Mouse (Mus musculus): ENCODE data around the gene Got1. TPM values are rescaled to one million over a fixed set of nuclear protein-coding genes. Genes with fewer than 3 reads are reported as not detected.
A peak's percentile ranks its signal among the peaks of the same experiment; 100 is the strongest.

Gene Got1
- polyA plus RNA-seq (2015; fragmentation: Nextera tagmentation; extraction: Ambion mirVana), result 72.2 and 78.6 TPM in 2 replicates

DNA sequence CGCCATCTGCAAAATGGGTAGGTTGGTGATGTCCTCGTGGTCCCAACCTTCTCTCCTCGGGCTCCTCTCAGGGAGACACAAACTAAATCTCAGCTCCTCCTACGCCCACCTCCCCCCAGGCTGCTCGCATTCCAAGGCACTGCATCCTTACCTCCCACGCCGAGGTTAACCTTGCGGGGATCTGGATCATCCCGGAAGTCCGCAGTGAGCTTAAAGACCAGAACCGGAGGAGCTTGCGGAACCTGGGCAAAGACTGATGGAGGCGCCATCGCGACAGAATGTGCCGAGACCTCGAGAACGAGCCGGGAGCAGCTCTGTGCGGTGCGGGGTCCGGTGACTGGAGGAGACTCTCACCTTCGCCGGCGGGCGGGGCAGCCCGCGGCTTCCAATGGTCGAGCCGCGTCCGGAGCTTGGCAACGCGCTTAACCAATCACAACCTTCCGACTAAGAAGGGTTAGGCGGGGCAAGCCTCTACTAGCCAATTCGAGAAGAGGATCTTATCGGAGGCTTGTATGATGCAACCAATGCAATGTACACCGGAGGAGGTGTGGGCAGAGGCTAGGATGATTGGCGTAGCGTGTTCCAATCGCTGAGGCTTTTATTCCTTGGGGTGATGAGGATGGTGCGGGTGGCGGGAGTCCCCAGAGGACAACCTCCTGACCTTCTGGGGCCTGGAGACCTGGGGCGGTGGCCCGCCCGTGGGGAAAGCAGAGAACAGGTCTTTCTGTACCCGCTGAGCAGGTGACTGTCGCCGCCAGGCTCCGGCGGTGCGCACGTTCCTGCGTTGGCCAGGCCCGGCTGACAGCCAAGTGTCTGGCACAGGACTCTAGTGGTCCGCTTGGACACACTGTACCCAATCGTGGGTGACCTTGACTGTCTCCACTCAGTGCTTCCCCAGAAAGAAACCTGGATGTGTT, at the start of gene Got1:
Gene Got1 (minus strand): TSS at position 419 of the 917 bp plus-strand sequence.
- H3K36me3 ChIP-seq (ENCODE audit: control insufficient read depth, insufficient read depth), result no peaks in the 10 kb centered on the region
- peak within 1 kb of the TSS; percentile 62; the same call in 1 of the 2 replicates for H3K27ac ChIP-seq (ENCODE audit: low read length)
- ATAC-seq, result peak; percentile 100
- H3K27me3 ChIP-seq (replicated peaks; ENCODE audit: control insufficient read depth, insufficient read depth, low read length), result no peaks in the 10 kb centered on the region
- peak within 1 kb of the TSS; percentile 82 for H3K4me2 ChIP-seq (ENCODE audit: low read length)
- peak within 1 kb of the TSS; percentile 87 for H3K9ac ChIP-seq (replicated peaks; ENCODE audit: low read depth, low read length)
- H3K4me1 ChIP-seq (replicated peaks; ENCODE audit: control insufficient read depth, insufficient read depth, low read length), result peaks cover 34% of the 10 kb centered on the region
- H3K9me3 ChIP-seq (ENCODE audit: control insufficient read depth, low read length), result no peaks in the 10 kb centered on the region
- H3K4me3 ChIP-seq (replicated peaks; ENCODE audit: low read length), result peak within 1 kb of the TSS; percentile 74
- WGBS, result under 1% methylated on average over 58 of the region's 58 CpGs

DNA sequence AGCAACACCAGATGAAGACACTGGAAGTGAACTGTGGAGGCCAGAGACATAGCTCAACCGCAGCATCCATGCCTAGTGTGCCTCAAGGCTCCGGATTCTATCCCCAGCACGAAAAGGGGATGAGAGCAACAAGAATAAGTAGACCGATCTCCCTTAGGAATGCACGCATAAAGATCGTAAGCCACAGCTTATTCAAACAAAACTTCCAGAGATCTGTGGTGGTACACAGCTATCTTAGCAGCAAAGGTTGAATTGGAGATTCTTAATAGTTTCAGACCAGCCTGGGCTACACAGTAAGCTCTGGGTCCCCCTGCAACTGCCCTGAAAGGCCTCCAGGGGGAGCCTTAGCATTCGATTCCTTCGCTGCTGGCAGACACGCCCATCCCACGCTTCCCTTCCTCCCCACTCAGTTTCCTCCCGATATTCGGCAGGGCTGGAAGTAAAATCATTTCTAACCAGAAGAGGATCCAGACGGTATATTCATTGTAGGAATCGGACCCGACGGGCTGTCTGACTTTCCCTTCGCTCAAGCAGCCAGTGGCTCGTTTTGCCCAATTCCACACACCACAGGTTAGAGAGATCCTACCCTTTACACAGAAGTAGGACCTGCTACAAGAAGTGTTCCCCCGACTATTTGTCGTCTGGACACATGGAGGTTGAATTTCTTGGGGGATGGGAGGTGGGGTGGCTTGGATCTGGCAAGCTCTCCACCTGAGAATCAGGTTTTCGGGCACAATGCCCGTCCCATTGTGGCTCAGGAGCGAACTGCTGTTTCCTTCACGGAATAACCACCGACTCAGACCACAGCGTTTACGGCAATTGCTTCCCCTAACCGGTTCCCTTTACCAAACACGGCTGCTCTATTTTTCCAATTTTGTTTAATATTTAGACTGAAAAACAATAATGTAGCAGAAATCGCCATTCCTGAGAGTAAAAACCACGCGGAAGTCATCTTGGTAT, 46.7 kb upstream of the Got1 start:
- Histone ChIP-seq H3K4me3 (replicated peaks; ENCODE audit: low read length) (peak overlapping the region; percentile 49), H3K9me3 (ENCODE audit: control insufficient read depth, low read length) (no peaks in the 10 kb centered on the region), H3K27me3 (replicated peaks; ENCODE audit: control insufficient read depth, insufficient read depth, low read length) (peaks cover 14% of the 10 kb centered on the region), H3K27ac (ENCODE audit: low read length) (no peak overlapping the region), H3K4me1 (replicated peaks; ENCODE audit: control insufficient read depth, insufficient read depth, low read length) (peaks cover 4% of the 10 kb centered on the region; the same call in 1 of the 2 replicates), H3K36me3 (ENCODE audit: control insufficient read depth, insufficient read depth) (no peaks in the 10 kb centered on the region), H3K9ac (replicated peaks; ENCODE audit: low read depth, low read length) (peak overlapping the region; percentile 46), H3K4me2 (ENCODE audit: low read length) (peak overlapping the region; percentile 81)
- peak; percentile 94 for ATAC-seq
- WGBS, result 13% methylated on average over 32 of the region's 32 CpGs

DNA sequence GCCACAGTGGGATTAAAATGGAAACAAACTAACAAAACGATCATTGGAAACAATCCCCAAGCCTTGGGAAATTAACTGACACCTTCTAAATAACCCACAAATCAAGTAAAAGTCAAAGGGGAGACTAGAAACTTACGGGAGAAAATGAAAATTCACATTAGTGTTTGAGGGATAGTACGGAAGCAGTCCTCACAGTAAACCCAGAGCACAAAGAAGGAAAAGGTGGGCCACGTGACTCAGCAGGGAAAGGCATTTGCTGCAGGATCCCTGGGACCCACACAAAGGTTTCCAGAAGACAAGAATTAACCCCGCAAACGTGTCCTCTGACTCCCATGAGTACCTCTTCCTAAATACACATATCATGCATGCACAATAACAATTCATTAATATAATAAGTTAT, 44.7 kb upstream of the Got1 start:
- Histone ChIP-seq H3K4me1 (replicated peaks; ENCODE audit: control insufficient read depth, insufficient read depth, low read length) (peaks cover 4% of the 10 kb centered on the region; the same call in 1 of the 2 replicates), H3K27ac (ENCODE audit: low read length) (no peak overlapping the region), H3K9me3 (ENCODE audit: control insufficient read depth, low read length) (no peaks in the 10 kb centered on the region), H3K4me3 (replicated peaks; ENCODE audit: low read length) (no peak overlapping the region), H3K27me3 (replicated peaks; ENCODE audit: control insufficient read depth, insufficient read depth, low read length) (peaks cover 14% of the 10 kb centered on the region), H3K4me2 (ENCODE audit: low read length) (no peak overlapping the region), H3K9ac (replicated peaks; ENCODE audit: low read depth, low read length) (no peak overlapping the region), H3K36me3 (ENCODE audit: control insufficient read depth, insufficient read depth) (no peaks in the 10 kb centered on the region)
- WGBS, result 48% methylated on average over 6 of the region's 6 CpGs
- ATAC-seq, result no peak

DNA sequence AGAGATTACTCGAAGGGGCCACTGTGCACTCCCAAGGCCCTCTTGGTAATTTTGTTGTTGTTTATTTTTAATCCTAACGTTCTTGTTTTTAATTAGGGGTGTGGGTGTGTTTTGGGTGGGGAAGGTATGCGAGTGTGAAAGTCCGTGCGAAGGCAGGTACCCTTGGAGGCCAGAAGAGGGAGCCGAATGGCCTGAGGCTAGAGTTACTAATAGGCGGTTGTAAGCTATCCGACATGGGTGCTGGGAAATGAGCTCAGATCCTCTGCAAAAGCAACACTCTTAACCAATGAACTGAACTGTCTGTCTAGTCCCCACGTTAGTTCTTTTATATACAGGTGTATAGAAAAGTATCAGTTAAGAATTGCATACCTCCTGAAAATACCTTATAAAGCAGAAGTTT, 43.9 kb upstream of the Got1 start:
- H3K4me2 ChIP-seq (ENCODE audit: low read length), result no peak overlapping the region
- no peak overlapping the region for H3K9ac ChIP-seq (replicated peaks; ENCODE audit: low read depth, low read length)
- no peak for ATAC-seq
- no peaks in the 10 kb centered on the region for H3K9me3 ChIP-seq (ENCODE audit: control insufficient read depth, low read length)
- peaks cover 4% of the 10 kb centered on the region; the same call in 1 of the 2 replicates for H3K4me1 ChIP-seq (replicated peaks; ENCODE audit: control insufficient read depth, insufficient read depth, low read length)
- H3K27ac ChIP-seq (ENCODE audit: low read length), result no peak overlapping the region
- no peaks in the 10 kb centered on the region for H3K36me3 ChIP-seq (ENCODE audit: control insufficient read depth, insufficient read depth)
- no peak overlapping the region for H3K4me3 ChIP-seq (replicated peaks; ENCODE audit: low read length)
- peaks cover 13% of the 10 kb centered on the region for H3K27me3 ChIP-seq (replicated peaks; ENCODE audit: control insufficient read depth, insufficient read depth, low read length)
- WGBS, result 50% methylated on average over 9 of the region's 9 CpGs

DNA sequence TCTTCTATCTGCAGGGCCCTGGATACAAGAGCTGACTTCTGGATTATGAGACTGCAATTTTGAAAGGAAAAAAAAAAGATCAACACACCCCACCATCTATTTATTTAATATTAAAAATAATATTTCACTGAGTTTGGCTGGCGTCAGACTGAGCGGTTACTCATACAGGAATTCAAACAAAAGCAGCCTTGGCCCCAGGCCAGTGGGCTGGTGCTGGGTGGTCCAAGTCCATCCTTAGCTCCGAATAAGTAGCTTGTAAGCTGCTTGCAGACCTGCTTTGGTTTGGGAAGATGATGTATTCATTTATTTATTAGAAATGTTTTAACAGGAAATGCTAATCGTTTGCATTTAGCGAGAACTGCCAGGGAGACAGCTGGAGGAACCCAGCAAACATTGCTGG, 38.8 kb upstream of the Got1 start:
- WGBS, result 45% methylated on average over 5 of the region's 5 CpGs
- no peak overlapping the region for H3K4me2 ChIP-seq (ENCODE audit: low read length)
- no peaks in the 10 kb centered on the region for H3K9me3 ChIP-seq (ENCODE audit: control insufficient read depth, low read length)
- H3K36me3 ChIP-seq (ENCODE audit: control insufficient read depth, insufficient read depth), result no peaks in the 10 kb centered on the region
- H3K4me3 ChIP-seq (replicated peaks; ENCODE audit: low read length), result no peak overlapping the region
- no peak for ATAC-seq
- H3K27ac ChIP-seq (ENCODE audit: low read length), result no peak overlapping the region
- H3K4me1 ChIP-seq (replicated peaks; ENCODE audit: control insufficient read depth, insufficient read depth, low read length), result no peaks in the 10 kb centered on the region
- no peak overlapping the region for H3K9ac ChIP-seq (replicated peaks; ENCODE audit: low read depth, low read length)
- H3K27me3 ChIP-seq (replicated peaks; ENCODE audit: control insufficient read depth, insufficient read depth, low read length), result no peaks in the 10 kb centered on the region

DNA sequence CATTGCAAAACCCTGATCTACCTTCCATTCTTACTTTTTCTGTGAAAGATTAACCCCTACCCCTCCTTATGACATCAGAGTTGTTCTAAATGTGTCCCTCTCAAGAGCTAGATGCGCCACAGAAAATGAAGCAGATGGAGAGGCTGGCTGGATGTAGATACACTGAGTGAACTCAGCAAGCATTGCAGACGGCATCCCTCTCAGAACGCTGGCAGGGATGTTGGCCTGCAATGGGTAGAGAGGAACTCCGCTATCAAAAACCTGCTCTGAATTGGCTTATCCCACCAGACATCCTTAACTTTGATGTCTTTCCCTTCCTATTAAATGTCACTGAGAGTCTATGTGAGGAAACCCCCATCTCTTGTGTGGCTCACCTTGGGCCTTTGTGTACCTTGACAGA, 37.4 kb upstream of the Got1 start:
- no peaks in the 10 kb centered on the region for H3K4me1 ChIP-seq (replicated peaks; ENCODE audit: control insufficient read depth, insufficient read depth, low read length)
- 82% methylated on average over 4 of the region's 4 CpGs for WGBS
- H3K27ac ChIP-seq (ENCODE audit: low read length), result no peak overlapping the region
- no peak for ATAC-seq
- H3K36me3 ChIP-seq (ENCODE audit: control insufficient read depth, insufficient read depth), result no peaks in the 10 kb centered on the region
- H3K4me2 ChIP-seq (ENCODE audit: low read length), result no peak overlapping the region
- no peaks in the 10 kb centered on the region for H3K9me3 ChIP-seq (ENCODE audit: control insufficient read depth, low read length)
- H3K9ac ChIP-seq (replicated peaks; ENCODE audit: low read depth, low read length), result no peak overlapping the region
- H3K27me3 ChIP-seq (replicated peaks; ENCODE audit: control insufficient read depth, insufficient read depth, low read length), result no peaks in the 10 kb centered on the region
- no peak overlapping the region for H3K4me3 ChIP-seq (replicated peaks; ENCODE audit: low read length)

DNA sequence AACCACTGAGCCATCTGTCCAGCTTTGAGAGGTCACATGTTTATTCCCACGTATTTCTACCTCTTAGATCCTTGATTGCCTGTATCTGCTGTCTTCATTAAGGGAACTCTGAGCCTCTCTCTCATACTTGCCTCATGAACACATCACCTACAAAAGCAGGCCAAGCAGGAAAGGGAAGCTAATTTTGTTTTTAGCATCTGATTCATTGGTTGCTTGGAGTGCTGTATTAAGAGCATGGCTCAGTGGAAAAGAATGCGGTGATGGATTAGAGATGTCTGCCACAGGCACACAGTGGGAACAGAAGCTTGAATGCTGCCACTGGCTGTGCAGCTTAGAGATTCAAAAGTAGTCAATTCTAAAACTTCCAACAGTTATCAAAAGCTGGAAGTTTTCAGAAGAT, 35.8 kb upstream of the Got1 start:
- ATAC-seq, result no peak
- Histone ChIP-seq H3K27me3 (replicated peaks; ENCODE audit: control insufficient read depth, insufficient read depth, low read length) (no peaks in the 10 kb centered on the region), H3K9ac (replicated peaks; ENCODE audit: low read depth, low read length) (no peak overlapping the region), H3K27ac (ENCODE audit: low read length) (no peak overlapping the region), H3K4me1 (replicated peaks; ENCODE audit: control insufficient read depth, insufficient read depth, low read length) (no peaks in the 10 kb centered on the region), H3K36me3 (ENCODE audit: control insufficient read depth, insufficient read depth) (no peaks in the 10 kb centered on the region), H3K9me3 (ENCODE audit: control insufficient read depth, low read length) (no peaks in the 10 kb centered on the region), H3K4me3 (replicated peaks; ENCODE audit: low read length) (no peak overlapping the region), H3K4me2 (ENCODE audit: low read length) (no peak overlapping the region)
- WGBS, result 87% methylated on average over 2 of the region's 2 CpGs

GRCm38 (mm10) chr19:43551493-43551890, 27.1 kb upstream of the Got1 start:
- Histone ChIP-seq H3K4me3 (replicated peaks; ENCODE audit: low read length) (no peak overlapping the region), H3K9me3 (ENCODE audit: control insufficient read depth, low read length) (no peaks in the 10 kb centered on the region), H3K4me2 (ENCODE audit: low read length) (no peak overlapping the region), H3K27me3 (replicated peaks; ENCODE audit: control insufficient read depth, insufficient read depth, low read length) (no peaks in the 10 kb centered on the region), H3K27ac (ENCODE audit: low read length) (no peak overlapping the region), H3K9ac (replicated peaks; ENCODE audit: low read depth, low read length) (no peak overlapping the region), H3K36me3 (ENCODE audit: control insufficient read depth, insufficient read depth) (no peaks in the 10 kb centered on the region), H3K4me1 (replicated peaks; ENCODE audit: control insufficient read depth, insufficient read depth, low read length) (0 out of 2 replicates have a peak, but pooled peaks cover 3% of the 10 kb centered on the region)
- 80% methylated on average over 6 of the region's 6 CpGs for WGBS
- no peak for ATAC-seq

Measured in forebrain, embryonic 16.5 days (tissue).